Mouse (Mus musculus): Measurements from ENCODE around the gene Asna1.

Gene Asna1

GRCm38 (mm10) chr8:85025098-85025932 lies at the start of gene Asna1:
TSS of gene Asna1 (minus strand) at chr8:85025281.
- DNase-seq (ENCODE audit: low spot score in 2 of 2): peak; percentile 73 to 78

GRCm38 (mm10) chr8:85074617-85075016 lies 49.5 kb upstream of the Asna1 start:
- DNase-seq (ENCODE audit: low spot score in 2 of 2): no peak

- DNase-seq (ENCODE audit: low spot score in 2 of 2): no peak
Measured at GRCm38 (mm10) chr8:85074167-85074566, 49.1 kb upstream of the Asna1 start.

- DNase-seq (ENCODE audit: low spot score in 2 of 2): no peak
Measured at GRCm38 (mm10) chr8:85073041-85073612, 48.0 kb upstream of the Asna1 start.

DNA sequence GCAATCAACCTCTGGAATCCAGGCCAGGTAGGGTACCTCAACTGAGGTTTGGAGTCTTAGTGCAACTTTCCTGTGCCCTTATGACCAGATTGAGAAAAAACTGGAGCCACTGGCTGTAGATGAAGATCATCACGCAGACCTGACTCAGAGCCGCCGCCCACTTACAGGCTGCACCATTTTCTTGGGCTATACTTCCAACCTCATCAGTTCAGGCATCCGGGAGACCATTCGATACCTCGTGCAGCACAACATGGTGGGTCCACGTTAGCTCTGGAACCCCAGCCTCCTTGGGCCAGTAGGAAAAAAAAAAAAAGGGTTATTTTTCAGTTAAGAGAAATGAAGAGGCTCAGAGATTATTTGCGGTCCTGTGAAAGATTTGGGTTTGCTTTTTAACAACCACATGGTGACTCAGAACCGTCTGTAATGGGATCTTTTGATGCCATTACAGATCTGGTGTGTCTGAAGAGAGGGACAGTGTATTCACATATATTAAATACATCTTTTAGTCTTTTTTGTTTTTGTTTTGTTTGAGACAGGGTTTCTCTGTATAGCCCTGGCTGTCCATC lies 47.4 kb upstream of the Asna1 start:
- DNase-seq (ENCODE audit: low spot score in 2 of 2): no peak

GRCm38 (mm10) chr8:85071514-85072281 lies 46.6 kb upstream of the Asna1 start, which contains the start of gene Dhps:
TSS of gene Dhps (plus strand) at chr8:85071757.
- peak; percentile 83 to 84 for DNase-seq (ENCODE audit: low spot score in 2 of 2)

DNA sequence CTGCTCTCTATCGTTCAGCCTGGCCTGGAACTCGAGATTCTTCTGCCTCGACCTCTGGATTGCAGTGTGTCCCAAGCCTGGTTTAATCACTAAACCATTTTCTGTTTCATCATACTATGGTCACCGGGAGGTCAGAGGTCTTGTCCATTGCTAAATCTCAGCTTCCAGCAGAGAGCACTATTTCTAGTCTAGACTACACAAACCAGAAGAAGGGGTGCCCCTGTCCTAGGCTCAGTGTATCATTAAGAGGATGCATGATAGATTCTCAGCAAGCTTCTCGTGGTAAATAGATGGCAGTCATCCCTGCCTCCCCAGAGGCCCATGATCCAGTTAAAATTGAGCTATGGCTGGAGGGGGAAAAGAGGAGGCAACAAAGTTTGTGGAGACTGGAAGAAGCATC lies 46.0 kb upstream of the Asna1 start:
- no peak for DNase-seq (ENCODE audit: low spot score in 2 of 2)

DNA sequence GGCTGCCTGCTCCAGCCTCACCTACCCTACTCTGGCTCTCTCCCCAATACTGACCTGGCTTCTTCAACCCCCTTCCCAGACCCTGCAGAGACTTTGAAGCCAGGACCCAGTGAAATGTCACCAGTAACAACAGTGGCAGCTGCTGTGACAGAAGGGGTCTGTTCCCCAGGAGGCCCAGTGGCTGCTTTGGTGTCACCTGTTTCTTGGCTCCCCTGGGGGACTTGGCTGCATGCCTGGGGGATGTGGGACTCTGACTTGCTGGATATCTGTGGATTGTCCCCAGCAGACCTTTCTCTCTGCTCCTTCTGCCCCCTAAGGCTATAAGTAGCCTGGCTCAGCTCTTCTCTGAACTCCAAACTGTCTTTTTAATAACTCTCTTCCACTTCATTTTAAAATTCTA lies 42.9 kb upstream of the Asna1 start, which contains the start of gene Gm5741:
Gm5741 (minus strand) TSS at position 1 of the 400 bp plus-strand sequence.
- no peak for DNase-seq (ENCODE audit: low spot score in 2 of 2)

GRCm38 (mm10) chr8:85067155-85067554 lies 42.1 kb upstream of the Asna1 start:
- no peak for DNase-seq (ENCODE audit: low spot score in 2 of 2)

DNA sequence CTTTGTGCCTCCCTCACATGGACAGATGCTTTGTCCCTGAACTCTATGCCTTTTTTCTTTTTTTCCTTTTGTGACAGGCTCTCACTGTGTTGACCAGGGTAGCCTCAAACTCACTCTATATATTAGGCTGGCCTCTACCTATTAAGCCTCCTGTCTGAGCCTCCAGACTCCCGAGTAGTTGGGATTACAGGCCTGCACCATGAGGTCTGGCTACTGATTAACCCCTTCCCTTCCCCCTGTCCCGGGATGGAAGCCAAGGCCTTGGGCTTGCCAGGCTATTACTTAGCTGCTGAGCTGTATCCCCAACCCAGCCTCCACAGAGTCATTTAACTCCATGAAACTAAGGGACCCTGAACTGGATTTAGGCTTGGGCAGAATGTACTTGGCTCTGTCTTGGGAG lies 40.1 kb upstream of the Asna1 start:
- no peak for DNase-seq (ENCODE audit: low spot score in 2 of 2)

- DNase-seq (ENCODE audit: low spot score in 2 of 2): no peak
Measured at GRCm38 (mm10) chr8:85062603-85063002, 37.5 kb upstream of the Asna1 start.

- peak; percentile 80 for DNase-seq (ENCODE audit: low spot score in 2 of 2)
Measured at GRCm38 (mm10) chr8:85059879-85060616, 35.0 kb upstream of the Asna1 start, which contains the start of gene Fbxw9. TSS of gene Fbxw9 (plus strand) at chr8:85060055.

- no peak for DNase-seq (ENCODE audit: low spot score in 2 of 2)
Measured at GRCm38 (mm10) chr8:85057367-85057766, 32.3 kb upstream of the Asna1 start.

DNA sequence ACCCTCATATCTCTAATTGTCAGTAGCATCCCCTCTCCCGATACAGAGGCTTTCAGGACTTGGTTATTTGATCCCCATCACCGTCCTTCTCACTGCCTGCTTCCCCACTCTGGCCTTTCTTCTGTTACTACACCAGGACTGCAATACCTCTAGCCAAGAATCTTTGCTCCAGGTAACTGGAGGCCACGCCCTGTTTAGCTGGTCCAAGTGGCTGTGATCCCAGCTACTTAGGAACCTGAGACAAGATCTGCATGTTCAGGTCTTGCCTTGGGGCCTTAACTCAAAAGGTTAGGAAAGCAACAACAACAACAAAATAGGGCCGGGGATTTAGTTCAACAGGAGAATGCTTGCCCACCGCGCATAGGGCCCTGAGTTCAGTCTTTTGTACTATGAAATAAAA lies 18.5 kb upstream of the Asna1 start:
- DNase-seq (ENCODE audit: low spot score in 2 of 2): no peak

DNA sequence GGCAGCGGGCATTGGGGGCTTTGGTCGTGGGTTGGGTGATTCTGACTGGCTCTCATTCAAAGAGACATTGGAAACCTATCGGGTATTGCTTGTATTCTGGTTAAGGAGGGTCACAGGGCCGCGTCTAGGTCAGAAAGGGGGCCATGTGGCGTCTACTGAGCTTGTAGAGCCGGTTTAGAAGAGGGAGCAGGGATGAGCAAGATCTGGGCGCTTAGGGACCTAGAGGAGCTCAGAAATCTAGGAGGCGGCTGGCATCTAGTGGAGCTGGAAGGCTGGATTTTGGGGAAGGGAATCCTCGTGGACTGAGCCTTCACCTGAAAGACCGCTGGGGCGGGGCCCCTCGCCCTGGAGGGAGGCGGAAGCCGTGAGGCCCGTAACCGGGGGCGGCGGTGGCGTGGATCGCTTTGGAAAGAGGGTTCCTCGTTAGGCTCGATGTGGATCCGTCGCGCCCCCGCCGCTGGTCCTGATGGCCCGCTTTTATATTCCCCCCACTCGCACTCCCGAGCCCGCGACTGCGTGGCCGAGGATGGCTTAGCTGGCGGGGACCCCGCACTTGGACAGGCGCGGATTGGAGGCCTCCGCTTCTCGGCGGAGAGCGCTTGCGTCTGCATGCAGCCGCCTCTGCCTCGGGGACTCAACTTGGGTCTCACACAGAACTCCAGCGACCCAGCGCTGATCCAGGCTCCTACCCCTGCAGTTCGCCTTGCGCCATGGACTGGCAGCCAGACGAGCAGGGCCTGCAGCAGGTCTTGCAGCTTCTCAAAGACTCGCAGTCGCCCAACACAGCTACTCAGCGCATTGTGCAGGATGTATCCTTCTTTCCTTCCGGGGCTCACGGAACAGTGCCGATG lies 12.8 kb upstream of the Asna1 start:
- DNase-seq (ENCODE audit: low spot score in 2 of 2): peak; percentile 70 to 71

DNA sequence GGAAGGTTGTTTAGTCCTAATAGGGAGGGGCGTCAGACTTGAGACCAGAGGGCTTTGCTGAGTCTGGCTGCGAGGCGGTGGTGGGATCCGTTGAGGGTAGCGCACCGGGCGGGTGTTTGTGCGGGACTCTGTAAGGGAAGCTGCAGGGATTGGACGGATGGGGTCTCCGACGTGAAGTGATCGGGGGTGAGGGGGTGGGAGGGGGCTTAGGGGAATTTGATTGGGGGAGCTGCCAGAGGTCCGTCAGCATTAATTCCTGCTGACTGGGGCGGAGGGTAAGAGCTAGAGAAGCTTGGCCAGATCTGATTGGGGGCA lies 12.2 kb upstream of the Asna1 start:
- DNase-seq (ENCODE audit: low spot score in 2 of 2): no peak

- DNase-seq (ENCODE audit: low spot score in 2 of 2): peak; percentile 82 to 85
Measured at GRCm38 (mm10) chr8:85036718-85037365, 11.8 kb upstream of the Asna1 start, which contains the start of gene Tnpo2. TSS of gene Tnpo2 (plus strand) at chr8:85036915.

- DNase-seq (ENCODE audit: low spot score in 2 of 2): no peak
Measured at GRCm38 (mm10) chr8:85036381-85036717, 11.3 kb upstream of the Asna1 start.

DNA sequence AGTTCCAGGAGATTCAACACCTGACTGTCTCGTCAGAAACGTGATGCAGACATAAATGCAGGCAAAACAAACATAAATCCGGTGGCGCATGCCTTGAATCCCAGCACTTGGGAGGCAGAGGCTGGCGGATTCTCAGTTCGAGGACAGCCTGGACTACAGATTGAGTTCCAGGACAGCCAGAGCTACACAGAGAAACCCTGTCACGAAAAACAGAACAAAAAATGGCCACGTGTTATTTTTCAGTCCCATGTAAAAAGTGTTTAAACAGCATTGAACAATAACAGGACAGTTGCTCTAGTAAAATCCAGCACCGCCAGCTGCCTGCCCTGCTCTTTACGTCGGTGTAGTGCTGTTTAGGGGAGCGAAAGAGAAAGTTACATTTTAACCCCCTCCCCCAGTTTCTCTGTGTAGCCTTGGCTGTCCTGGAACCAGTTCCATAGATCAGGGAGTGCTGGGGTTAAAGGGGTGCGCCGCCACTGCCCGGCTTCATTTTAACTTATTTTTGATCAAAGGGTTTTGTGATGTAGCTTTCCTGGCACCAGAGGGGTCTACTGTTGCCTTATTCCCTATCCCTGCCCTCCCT lies 10.7 kb upstream of the Asna1 start:
- DNase-seq (ENCODE audit: low spot score in 2 of 2): peak; percentile 24 to 27
